Mouse (Mus musculus): ENCODE data around the gene Grin2c.

Gene Grin2c

DNA sequence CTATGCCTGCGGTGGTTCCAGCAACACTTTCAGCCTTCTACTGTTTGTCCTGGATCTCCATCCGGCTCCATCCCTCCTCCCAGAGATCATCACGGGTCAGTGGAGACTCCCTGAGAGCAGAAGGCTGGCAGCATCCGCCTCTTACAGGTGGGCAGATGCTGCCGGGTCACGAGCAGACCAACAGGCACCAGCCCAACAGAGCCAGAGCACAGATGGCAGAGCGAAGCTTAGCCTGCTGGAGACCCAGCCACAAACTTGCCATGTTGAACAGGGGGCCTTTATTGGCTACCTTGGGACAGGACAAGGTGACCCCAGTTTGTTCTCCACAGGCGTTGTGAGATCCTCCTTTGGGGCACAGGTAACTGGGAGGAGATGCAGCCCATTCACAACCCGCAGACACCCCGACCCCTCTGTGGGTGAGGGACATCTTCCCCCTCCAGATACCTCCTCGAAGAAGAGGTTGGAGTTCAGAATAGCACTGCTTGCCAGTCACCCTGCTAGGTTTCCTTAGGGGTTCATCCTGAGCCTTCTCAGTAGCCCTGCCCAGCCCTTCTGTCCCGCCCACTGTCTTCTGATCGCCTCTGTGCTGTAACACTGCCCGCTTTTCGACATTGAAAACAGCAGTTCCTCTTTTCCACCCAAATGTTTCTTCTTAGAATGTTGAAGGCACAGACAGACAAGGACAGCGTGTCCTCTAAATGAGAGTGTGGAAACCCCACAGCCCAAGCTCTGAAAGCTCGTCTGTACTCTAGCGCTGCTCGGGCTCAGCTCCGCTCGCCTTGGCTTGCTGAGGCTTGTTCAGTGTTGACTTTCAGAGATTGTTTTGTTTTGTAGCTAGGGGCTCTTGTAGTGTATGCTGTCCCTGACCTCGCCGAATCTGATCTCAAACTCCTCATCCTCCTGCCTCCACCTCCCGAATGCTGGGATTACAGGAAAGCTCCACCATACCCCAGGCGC lies 58.0 kb downstream of the Grin2c start:
- in situ Hi-C loops (cut with MboI, MseI): loop anchor here (5.0 kb wide), 2 partner anchors 53 to 982 kb away; no protein-coding TSS in a partner anchor

- in situ Hi-C loops (cut with MboI, MseI): loop anchor here (5.0 kb wide), 2 partner anchors 54 to 981 kb away; no protein-coding TSS in a partner anchor
Observed at GRCm38 (mm10) chr11:115208126-115208525, 58.9 kb downstream of the Grin2c start.

- in situ Hi-C loops (cut with MboI, MseI): no loop called here
Observed at GRCm38 (mm10) chr11:115202756-115203155, 64.3 kb downstream of the Grin2c start.

GRCm38 (mm10) chr11:115202316-115202715 lies 64.7 kb downstream of the Grin2c start:
- in situ Hi-C loops (cut with MboI, MseI): no loop called here

- in situ Hi-C loops (cut with MboI, MseI): no loop called here
Observed at GRCm38 (mm10) chr11:115200520-115200919, 66.5 kb downstream of the Grin2c start.
